29 mouse cellular contexts compared by ENCODE assay signal in the genomic region with DNA sequence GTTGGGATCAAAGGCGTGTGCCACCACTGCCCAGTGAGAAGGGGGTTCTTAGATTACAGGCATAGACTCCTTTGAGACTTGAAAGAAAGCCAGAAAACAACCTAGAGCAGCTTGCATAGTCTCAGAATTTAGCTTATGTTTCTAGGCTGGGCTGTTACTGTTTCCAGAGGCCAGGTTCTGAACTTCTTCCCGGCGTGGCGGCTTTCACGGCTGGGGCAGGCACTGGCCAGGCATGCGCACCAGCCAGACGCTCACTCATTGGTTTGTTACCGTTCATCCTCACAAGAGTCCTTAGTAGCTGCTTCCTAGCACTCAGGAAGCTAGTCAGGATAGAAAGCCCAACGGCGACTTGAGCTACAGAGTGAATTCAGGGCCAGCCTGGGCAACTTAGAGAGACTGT. TPM values are rescaled to one million over a fixed set of nuclear protein-coding genes. Genes with fewer than 3 reads are reported as not detected.
DNase-seq lines count a peak whose midpoint lies in the region; ATAC-seq lines count a peak whose summit lies in the region.
"Had no signal": no experiment of that assay in that cellular context is flagged by ENCODE, and none has a peak within 500 bp of the region (broad histone marks: within the 10 kb centered on the region; RNA-seq: fewer than 3 reads in every experiment).

No protein-coding gene starts in this region.

- H3K36me3 ChIP-seq in forebrain, embryonic 12.5 days (replicated peaks), result no peaks in the 10 kb centered on the region
- no peaks in the 10 kb centered on the region for H3K36me3 ChIP-seq in forebrain, embryonic 11.5 days (ENCODE audit: control insufficient read depth, insufficient read depth, low read length)
- H3K36me3 ChIP-seq in midbrain, embryonic 11.5 days (ENCODE audit: control insufficient read depth, insufficient read depth, low read length), result no peaks in the 10 kb centered on the region
- H3K36me3 ChIP-seq in midbrain, embryonic 10.5 days, result no peaks in the 10 kb centered on the region
- H3K36me3 ChIP-seq: embryonic facial prominence, embryonic 13.5 days; embryonic facial prominence, embryonic 15.5 days; forebrain, embryonic 10.5 days had no signal

- H3K4me2 ChIP-seq in forebrain, embryonic 12.5 days, result no peak overlapping the region
- H3K4me2 ChIP-seq in forebrain, embryonic 11.5 days (ENCODE audit: low read depth, low read length, severe bottlenecking), result no peak overlapping the region
- no peak overlapping the region for H3K4me2 ChIP-seq in midbrain, embryonic 11.5 days

- H3K27ac ChIP-seq in forebrain, embryonic 12.5 days, result 0 out of 2 replicates have a peak overlapping the region, but pooled peaks have one; percentile 25
- no peak overlapping the region for H3K27ac ChIP-seq in forebrain, embryonic 11.5 days (ENCODE audit: low read depth, low read length)
- no peak overlapping the region for H3K27ac ChIP-seq in midbrain, embryonic 11.5 days (ENCODE audit: low read depth, low read length)
- H3K27ac ChIP-seq in midbrain, embryonic 10.5 days (replicated peaks), result no peak overlapping the region

- H3K4me1 ChIP-seq in forebrain, embryonic 12.5 days, result 0 out of 2 replicates have a peak, but pooled peaks cover 3% of the 10 kb centered on the region
- H3K4me1 ChIP-seq in forebrain, embryonic 11.5 days (replicated peaks; ENCODE audit: control insufficient read depth, insufficient read depth, low read length), result no peaks in the 10 kb centered on the region
- no peaks in the 10 kb centered on the region for H3K4me1 ChIP-seq in midbrain, embryonic 11.5 days (ENCODE audit: control insufficient read depth, insufficient read depth, low read length)
- peaks cover 4% of the 10 kb centered on the region for H3K4me1 ChIP-seq in midbrain, embryonic 10.5 days
- H3K4me1 ChIP-seq: embryonic facial prominence, embryonic 13.5 days had no signal

- no peaks in the 10 kb centered on the region for H3K9me3 ChIP-seq in forebrain, embryonic 12.5 days
- H3K9me3 ChIP-seq in forebrain, embryonic 11.5 days (ENCODE audit: control insufficient read depth, low read length), result no peaks in the 10 kb centered on the region
- H3K9me3 ChIP-seq in midbrain, embryonic 11.5 days (ENCODE audit: control insufficient read depth, low read length), result no peaks in the 10 kb centered on the region
- H3K9me3 ChIP-seq in midbrain, embryonic 10.5 days (replicated peaks), result no peaks in the 10 kb centered on the region
- H3K9me3 ChIP-seq: embryonic facial prominence, embryonic 13.5 days; embryonic facial prominence, embryonic 15.5 days; forebrain, embryonic 10.5 days had no signal

- 77% methylated on average over 10 of the region's 10 CpGs for WGBS in forebrain, embryonic 12.5 days
- 88% methylated on average over 10 of the region's 10 CpGs for WGBS in forebrain, embryonic 11.5 days
- WGBS in midbrain, embryonic 11.5 days, result 84% methylated on average over 10 of the region's 10 CpGs
- WGBS in midbrain, embryonic 10.5 days, result 83% methylated on average over 10 of the region's 10 CpGs

- no peak for ATAC-seq in forebrain, embryonic 12.5 days (ENCODE audit: low FRiP score)
- no peak for ATAC-seq in forebrain, embryonic 11.5 days (replicated peaks; ENCODE audit: low FRiP score)
- no peak for ATAC-seq in midbrain, embryonic 11.5 days (ENCODE audit: low FRiP score)
- ATAC-seq in granulocyte monocyte progenitor cell, adult 5-6 weeks (replicated peaks; ENCODE audit: poor library complexity, severe bottlenecking), result no peak

- no peak for DNase-seq in forebrain, embryonic 11.5 days (ENCODE audit: low spot score)
- peak; percentile 85 for DNase-seq in midbrain, embryonic 11.5 days (ENCODE audit: low spot score, missing footprints)
- DNase-seq in midbrain, embryonic 10.5 days (ENCODE audit: low spot score), result no peak
- DNase-seq in ES-CJ7 (ENCODE audit: low read depth, low spot score), result peak; percentile 61
- DNase-seq in ZHBTc4 (ENCODE audit: low read depth, low spot score), result peak; percentile 69
- DNase-seq in cerebellum, adult 18-20 months, result no peak
- DNase-seq: adrenal gland, adult 8-10 months; adrenal gland, postnatal 14 days; adrenal gland, postnatal 36 days; B cell, adult 2 months; cerebellum, adult 11-12 months; cerebellum, adult 8-10 months; cerebellum, adult 9-11 months; cerebellum, postnatal 14 days; cerebellum, postnatal 36 days; embryo, embryonic 11 days had no signal

- H3K4me3 ChIP-seq in forebrain, embryonic 12.5 days (replicated peaks), result no peak overlapping the region
- H3K4me3 ChIP-seq in forebrain, embryonic 11.5 days (ENCODE audit: low read depth, low read length), result no peak overlapping the region
- no peak overlapping the region for H3K4me3 ChIP-seq in midbrain, embryonic 11.5 days (ENCODE audit: low read depth, low read length)
- no peak overlapping the region for H3K4me3 ChIP-seq in midbrain, embryonic 10.5 days
- H3K4me3 ChIP-seq: erythroblast, embryonic 14.5 days had no signal

- no peak overlapping the region for H3K9ac ChIP-seq in forebrain, embryonic 12.5 days
- no peak overlapping the region for H3K9ac ChIP-seq in forebrain, embryonic 11.5 days (ENCODE audit: low read length)
- no peak overlapping the region for H3K9ac ChIP-seq in midbrain, embryonic 11.5 days (ENCODE audit: low read length)

- no peaks in the 10 kb centered on the region for H3K27me3 ChIP-seq in forebrain, embryonic 12.5 days
- no peaks in the 10 kb centered on the region for H3K27me3 ChIP-seq in forebrain, embryonic 11.5 days (ENCODE audit: control insufficient read depth, insufficient read depth, low read length)
- no peaks in the 10 kb centered on the region for H3K27me3 ChIP-seq in midbrain, embryonic 11.5 days (ENCODE audit: control insufficient read depth, insufficient read depth, low read length)
- H3K27me3 ChIP-seq in midbrain, embryonic 10.5 days (ENCODE audit: low read depth, poor library complexity, severe bottlenecking), result no peaks in the 10 kb centered on the region
- H3K27me3 ChIP-seq: embryonic facial prominence, embryonic 13.5 days; embryonic facial prominence, embryonic 15.5 days; Patski had no signal

RNA-seq across cellular contexts. Expression of a gene that starts 50.8 kb away (rescaled TPM):
- 0.38 and 0.40 TPM in 2 replicates for polyA plus RNA-seq in forebrain, embryonic 12.5 days (2016; fragmentation: Nextera tagmentation; extraction: Ambion mirVana)
- polyA plus RNA-seq in forebrain, embryonic 11.5 days (2014; fragmentation: Nextera tagmentation; extraction: Ambion mirVana), result 0.17 and 0.33 TPM in 2 replicates
- polyA plus RNA-seq in midbrain, embryonic 11.5 days (2014; fragmentation: Nextera tagmentation; extraction: Ambion mirVana), result 0.04 TPM in 1 of 2 replicates, not detected in the other
- 0.17 TPM in 1 of 2 replicates, not detected in the other for polyA plus RNA-seq in midbrain, embryonic 10.5 days (2016; fragmentation: Nextera tagmentation; extraction: Ambion mirVana)
- total RNA-seq in granulocyte monocyte progenitor cell, adult 5-6 weeks (2014; fragmentation: Nextera tagmentation), result 8.2 and 8.5 TPM in 2 replicates
- 8.6 and 10.0 TPM in 2 replicates for total RNA-seq in granulocyte monocyte progenitor cell, adult 5-6 weeks (2017)
- total RNA-seq: CH12.LX, MEL had no signal
- polyA plus RNA-seq: erythroblast, embryonic 14.5 days had no signal

RNA-seq across cellular contexts. Expression of a gene that starts 53.0 kb away (rescaled TPM):
- 7.8 and 8.3 TPM in 2 replicates for polyA plus RNA-seq in forebrain, embryonic 12.5 days (2016; fragmentation: Nextera tagmentation; extraction: Ambion mirVana)
- polyA plus RNA-seq in forebrain, embryonic 11.5 days (2014; fragmentation: Nextera tagmentation; extraction: Ambion mirVana), result 5.5 and 5.9 TPM in 2 replicates
- polyA plus RNA-seq in midbrain, embryonic 11.5 days (2014; fragmentation: Nextera tagmentation; extraction: Ambion mirVana), result 2.3 and 3.6 TPM in 2 replicates
- 4.1 and 5.2 TPM in 2 replicates for polyA plus RNA-seq in midbrain, embryonic 10.5 days (2016; fragmentation: Nextera tagmentation; extraction: Ambion mirVana)
- total RNA-seq in granulocyte monocyte progenitor cell, adult 5-6 weeks (2014; fragmentation: Nextera tagmentation), result 0.26 and 1.1 TPM in 2 replicates
- total RNA-seq in granulocyte monocyte progenitor cell, adult 5-6 weeks (2017), result 3.2 and 4.1 TPM in 2 replicates
- polyA plus RNA-seq: CD4-positive, CD25-positive, alpha-beta regulatory T cell, adult 4 months had no signal

RNA-seq across cellular contexts. Expression of a gene that starts 54.8 kb away (rescaled TPM):
- not detected in 2 replicates for polyA plus RNA-seq in forebrain, embryonic 12.5 days (2016; fragmentation: Nextera tagmentation; extraction: Ambion mirVana)
- polyA plus RNA-seq in forebrain, embryonic 11.5 days (2014; fragmentation: Nextera tagmentation; extraction: Ambion mirVana), result not detected in 2 replicates
- polyA plus RNA-seq in midbrain, embryonic 11.5 days (2014; fragmentation: Nextera tagmentation; extraction: Ambion mirVana), result 0.29 TPM in 1 of 2 replicates, not detected in the other
- polyA plus RNA-seq in midbrain, embryonic 10.5 days (2016; fragmentation: Nextera tagmentation; extraction: Ambion mirVana), result 0.37 TPM in 1 of 2 replicates, not detected in the other
- total RNA-seq in granulocyte monocyte progenitor cell, adult 5-6 weeks (2014; fragmentation: Nextera tagmentation), result not detected in 2 replicates
- not detected in 2 replicates for total RNA-seq in granulocyte monocyte progenitor cell, adult 5-6 weeks (2017)
- total RNA-seq: adrenal gland, postnatal 14 days; CH12.LX; common myeloid progenitor, adult 5-6 weeks; MEL had no signal
- polyA plus RNA-seq: activated CD4-positive, CD25-positive, alpha-beta regulatory T cell, adult 4 months; CD4-positive, CD25-positive, alpha-beta regulatory T cell, adult 4 months; embryonic facial prominence, embryonic 11.5 days; erythroblast, embryonic 14.5 days; forebrain, embryonic 10.5 days; Patski had no signal

Comparison
In these comparisons a context has a peak if more than half of its experiments do, and no peak if none do; other contexts are left out.
1. DNase-seq: peak in midbrain, embryonic 11.5 days (single experiment), ES-CJ7 (single experiment) and ZHBTc4 (single experiment); none in forebrain, embryonic 11.5 days (single experiment), midbrain, embryonic 10.5 days (single experiment) and cerebellum, adult 18-20 months (0 of 2).